Mouse (Mus musculus) embryo, embryonic 10.5 days (tissue): ENCODE data around the gene Cuedc1.

Experiments used
- DNase-seq: peaks from one replicate; pipeline ENCODE4 v3.0.0-alpha.2; 2015; ENCODE audit warnings: low spot score

Cuedc1 gene

GRCm38 (mm10) chr11:88098021-88098729 is at the start of gene Cuedc1:
Gene Cuedc1, plus strand, starts transcription at chr11:88098058.
- DNase-seq, result no peak

DNA sequence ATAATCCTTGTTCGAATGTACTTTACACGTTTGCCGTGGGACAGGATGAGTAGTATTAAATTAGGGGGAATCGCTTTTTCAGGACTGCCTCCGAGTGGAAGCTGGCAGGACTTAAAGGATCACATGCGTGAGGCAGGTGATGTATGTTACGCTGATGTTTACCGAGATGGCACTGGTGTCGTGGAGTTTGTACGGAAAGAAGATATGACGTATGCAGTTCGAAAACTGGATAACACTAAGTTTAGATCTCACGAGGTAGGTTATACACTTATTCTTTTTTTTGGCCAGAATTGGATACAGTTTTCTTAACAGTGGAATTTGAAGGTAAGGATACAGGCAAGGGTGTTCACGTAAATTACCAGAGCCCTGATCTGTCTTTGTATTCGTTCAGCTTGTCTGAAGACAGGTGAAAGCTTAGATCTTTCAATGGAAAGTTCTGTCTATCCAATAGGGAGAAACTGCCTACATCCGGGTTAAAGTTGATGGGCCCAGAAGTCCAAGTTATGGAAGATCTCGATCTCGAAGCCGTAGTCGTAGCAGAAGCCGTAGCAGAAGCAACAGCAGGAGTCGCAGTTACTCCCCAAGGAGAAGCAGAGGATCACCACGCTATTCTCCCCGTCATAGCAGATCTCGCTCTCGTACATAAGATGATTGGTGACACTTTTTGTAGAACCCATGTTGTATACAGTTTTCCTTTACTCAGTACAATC is 48.7 kb upstream of the Cuedc1 start:
- DNase-seq, result no peak

- DNase-seq, result no peak
These were observed 48.1 kb upstream of the Cuedc1 start for GRCm38 (mm10) chr11:88049732-88050131.

GRCm38 (mm10) chr11:88052638-88053037 is 45.2 kb upstream of the Cuedc1 start:
- no peak for DNase-seq

GRCm38 (mm10) chr11:88053821-88054220 is 44.0 kb upstream of the Cuedc1 start:
- DNase-seq, result no peak

- peak; percentile 79 for DNase-seq
These were observed 43.3 kb upstream of the Cuedc1 start for GRCm38 (mm10) chr11:88054589-88054988.

- no peak for DNase-seq
These were observed 42.1 kb upstream of the Cuedc1 start for GRCm38 (mm10) chr11:88055777-88056176.

- no peak for DNase-seq
These were observed 40.1 kb upstream of the Cuedc1 start for GRCm38 (mm10) chr11:88057788-88058187.

DNA sequence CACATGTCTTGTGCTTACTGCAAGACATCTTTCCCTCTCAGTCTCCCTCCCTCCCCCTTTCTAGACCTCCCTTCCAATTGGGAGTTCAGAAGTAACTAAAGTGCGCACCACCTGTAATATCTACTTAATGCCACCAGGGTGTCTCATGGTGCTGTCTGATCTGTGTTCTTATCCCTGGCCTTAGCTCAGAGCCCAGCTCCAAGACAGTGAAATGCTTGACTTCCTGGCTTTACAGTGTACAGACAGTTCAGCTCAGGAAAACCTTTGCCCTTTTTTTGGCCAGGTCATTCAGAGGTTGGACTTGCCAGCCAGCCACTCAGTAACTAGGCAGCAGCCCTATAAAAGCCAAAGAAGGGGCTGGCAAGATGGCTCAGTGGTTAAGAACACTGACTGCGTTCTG is 38.7 kb upstream of the Cuedc1 start:
- DNase-seq, result peak; percentile 85

DNA sequence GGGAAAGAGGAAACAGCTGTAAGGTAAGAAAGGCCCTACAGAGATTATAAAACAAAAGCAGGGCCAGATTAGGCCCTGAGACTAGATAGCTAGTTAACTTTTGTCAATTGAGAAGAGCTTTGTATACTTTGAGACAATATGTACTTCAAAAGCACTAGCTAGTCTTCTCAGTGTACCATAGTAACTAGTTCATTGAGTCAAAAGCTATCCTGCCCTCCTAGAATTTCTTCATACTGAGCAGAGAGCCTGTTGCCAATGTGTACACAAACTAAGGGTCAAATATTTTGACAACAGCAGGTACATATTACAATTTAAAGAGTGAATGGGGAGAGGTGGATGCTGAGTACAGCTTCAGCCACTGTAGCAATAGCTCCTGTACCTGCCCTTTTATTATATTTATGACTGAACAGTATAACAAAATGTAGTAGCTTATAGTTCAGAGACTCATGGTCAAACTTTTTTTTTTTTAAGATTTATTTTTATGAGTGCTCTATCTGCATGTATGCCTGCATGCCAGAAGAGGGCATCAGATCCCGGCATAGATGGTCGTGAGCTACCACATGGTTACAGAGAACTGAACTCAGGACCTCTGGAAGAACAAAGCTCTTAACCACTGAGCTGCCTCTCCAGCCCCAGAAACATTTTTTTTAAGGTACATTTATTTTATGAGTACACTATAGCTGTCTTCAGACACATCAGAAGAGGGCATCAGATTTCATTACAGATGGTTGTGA is 35.8 kb upstream of the Cuedc1 start:
- DNase-seq, result no peak

DNA sequence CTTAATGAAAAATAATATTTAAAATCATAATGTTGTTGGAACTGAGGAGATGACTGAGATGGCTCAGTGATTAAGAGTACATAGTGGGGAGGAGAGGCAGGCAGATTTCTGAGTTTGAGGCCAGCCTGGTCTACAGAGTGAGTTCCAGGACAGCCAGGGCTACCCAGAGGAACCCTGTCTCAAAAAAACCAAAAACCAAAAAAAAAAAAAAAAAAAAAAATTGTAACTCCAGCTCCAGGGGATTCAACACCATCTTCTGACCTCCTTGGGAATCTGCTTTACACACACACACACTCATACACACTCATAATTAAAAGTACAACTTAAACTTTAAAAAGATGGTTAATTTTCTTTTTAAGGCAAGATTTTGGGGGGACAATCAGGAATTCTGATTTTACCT is 32.1 kb upstream of the Cuedc1 start:
- DNase-seq, result no peak

DNA sequence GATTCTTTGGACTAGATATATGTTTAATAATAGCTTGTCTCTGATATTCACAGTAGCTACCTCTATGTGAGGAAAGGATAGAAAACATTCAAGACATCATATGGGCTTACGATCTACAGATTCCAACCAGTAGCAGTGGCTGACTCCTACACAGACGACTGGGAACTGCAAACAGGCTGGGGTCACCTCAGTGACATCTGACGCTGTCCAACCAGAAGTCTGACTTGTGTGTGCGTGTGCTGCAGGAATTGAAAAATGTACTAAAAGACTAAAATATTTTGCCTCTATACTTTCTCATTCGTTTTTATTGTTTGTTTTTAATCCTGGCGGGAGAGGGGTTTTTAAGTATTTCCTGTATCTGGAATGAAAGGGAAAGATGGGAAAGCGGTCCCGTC is 30.7 kb upstream of the Cuedc1 start:
- DNase-seq, result peak; percentile 67

GRCm38 (mm10) chr11:88067586-88068410 is 30.1 kb upstream of the Cuedc1 start, which contains the start of gene Vezf1:
Gene Vezf1, plus strand, starts transcription at chr11:88068279.
- DNase-seq, result peak; percentile 89

GRCm38 (mm10) chr11:88068411-88069245 is 29.2 kb upstream of the Cuedc1 start:
- peak; percentile 69 for DNase-seq

DNA sequence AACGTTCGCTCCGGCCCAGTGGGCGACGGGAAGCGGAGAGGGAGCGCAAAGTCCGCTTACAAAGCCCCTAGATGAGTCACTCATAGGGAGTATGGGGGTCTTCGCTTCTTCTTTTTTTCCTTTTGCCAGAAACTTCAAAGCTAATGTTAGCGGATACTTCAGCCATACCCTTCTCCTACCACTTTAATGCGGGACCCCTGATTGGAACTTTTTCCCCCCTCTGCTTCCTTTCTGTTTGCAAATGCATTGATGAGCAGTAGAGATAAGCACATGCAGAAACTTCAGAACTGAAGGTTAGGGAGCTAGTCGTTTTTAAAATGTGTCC is 28.6 kb upstream of the Cuedc1 start:
- peak; percentile 48 for DNase-seq

DNA sequence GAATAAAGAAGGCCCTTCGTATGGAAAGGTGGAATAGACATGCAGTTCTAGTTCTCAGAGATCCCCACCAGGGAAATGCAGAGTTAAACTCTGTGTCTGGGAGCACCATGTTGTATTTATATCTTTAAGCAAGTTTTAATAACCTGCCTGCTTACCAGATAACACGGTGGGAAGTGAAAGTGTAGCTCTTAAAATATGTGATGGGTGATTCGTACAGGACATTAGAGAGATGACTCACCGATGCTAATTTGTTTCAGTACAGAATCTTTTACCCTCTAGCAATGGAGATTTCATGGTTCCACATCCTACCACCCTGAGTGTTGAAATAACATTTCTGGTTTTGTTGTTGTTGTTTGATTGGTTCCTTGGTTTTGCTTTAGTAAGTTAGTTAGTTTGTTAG is 27.5 kb upstream of the Cuedc1 start:
- DNase-seq, result no peak

- DNase-seq, result no peak
These were observed 26.7 kb upstream of the Cuedc1 start for GRCm38 (mm10) chr11:88071113-88071512.

DNA sequence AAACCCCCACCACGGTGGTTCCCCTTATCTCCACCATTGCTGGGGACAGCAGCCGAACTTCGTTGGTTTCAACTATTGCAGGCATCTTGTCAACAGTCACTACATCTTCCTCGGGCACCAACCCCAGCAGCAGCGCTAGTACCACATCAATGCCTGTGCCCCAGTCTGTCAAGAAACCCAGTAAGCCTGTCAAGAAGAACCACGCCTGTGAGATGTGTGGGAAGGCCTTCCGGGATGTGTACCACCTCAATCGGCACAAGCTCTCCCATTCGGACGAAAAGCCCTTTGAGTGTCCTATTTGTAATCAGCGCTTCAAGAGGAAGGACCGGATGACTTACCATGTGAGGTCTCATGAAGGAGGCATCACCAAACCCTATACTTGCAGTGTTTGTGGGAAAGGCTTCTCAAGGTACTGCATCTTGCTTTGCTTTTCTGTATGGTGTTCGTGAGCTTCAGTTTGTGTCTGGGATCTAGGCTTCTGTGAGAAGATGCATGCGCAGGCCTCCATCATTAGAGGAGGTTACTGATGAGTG is 24.4 kb upstream of the Cuedc1 start:
- DNase-seq, result no peak

DNA sequence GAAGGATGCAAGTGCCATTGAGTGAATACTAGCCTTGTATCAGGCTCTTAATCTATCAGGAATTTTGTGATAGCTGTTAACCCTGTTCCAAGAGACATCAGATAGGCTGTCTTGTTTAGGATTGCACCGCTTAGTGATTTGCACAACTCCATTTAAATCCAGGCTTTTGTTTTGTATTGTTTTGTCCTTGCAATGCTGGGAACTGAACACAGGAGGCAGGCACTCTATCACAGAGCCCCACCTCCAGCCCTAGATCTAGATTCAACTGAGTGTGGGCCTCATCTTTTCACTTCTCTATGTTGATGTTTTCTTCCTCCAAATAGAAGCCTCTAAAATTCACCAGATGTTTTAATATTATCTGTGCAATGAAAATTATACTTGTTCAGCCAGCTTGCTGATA is 22.2 kb upstream of the Cuedc1 start:
- no peak for DNase-seq

DNA sequence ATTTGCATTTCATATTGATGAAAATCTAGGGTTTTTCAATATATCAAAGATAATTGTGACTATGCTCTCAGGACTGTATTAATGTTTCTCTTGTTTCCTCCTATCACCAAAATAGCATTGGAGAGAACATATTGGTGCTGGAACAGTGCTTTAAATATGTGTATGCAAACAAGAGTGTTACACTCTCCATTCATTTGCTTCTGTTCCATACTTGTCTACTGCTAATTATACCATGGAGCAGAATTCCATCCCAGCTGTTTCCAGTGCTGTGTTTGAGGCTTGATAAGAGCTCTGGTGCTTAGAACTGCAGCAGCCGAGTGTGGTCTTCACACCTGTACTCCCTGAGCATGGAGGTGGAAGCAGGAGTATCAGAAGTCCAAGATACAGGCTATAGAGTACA is 21.5 kb upstream of the Cuedc1 start:
- DNase-seq, result no peak

DNA sequence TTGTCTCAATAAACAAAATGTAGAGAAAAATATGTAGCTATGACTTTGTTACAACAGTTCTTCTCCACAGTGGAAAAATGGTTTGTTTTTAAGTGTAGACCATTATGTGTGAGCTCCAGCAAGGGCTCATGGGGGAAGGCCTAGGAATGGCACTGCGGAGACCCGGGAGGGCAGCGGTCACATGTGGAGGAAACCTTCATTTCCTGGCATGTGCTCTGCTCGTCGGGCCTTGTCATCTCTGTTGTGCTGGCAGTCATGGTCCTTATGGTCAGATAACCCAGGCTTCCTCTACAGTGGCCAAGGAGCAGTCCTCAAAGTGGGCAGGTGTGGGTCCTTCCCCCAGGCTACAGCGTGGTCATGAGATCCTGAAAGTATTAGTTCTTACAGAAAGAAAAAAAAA is 14.2 kb upstream of the Cuedc1 start:
- no peak for DNase-seq
